Mouse (Mus musculus) left cerebral cortex, postnatal 10 days (tissue): ENCODE results near the gene Tfec. TPM values are rescaled to one million over a fixed set of nuclear protein-coding genes. Genes with fewer than 3 reads are reported as not detected.

Source experiments
- DNase-seq, 2 experiments: peaks; one replicate each; pipeline ENCODE4 v3.0.0; 2021 to 2022; ENCODE audit warnings: low spot score in 2 of 2, mixed read lengths in 1 of 2; ENCODE audit errors: extremely low spot score in 1 of 2
- intact Hi-C: fragments of 180-260 bp; cut with DNase I; formaldehyde crosslinking; loops from one replicate; pipeline ENCODE4 v1.15.1; 2025
- total RNA-seq, 2 experiments: library from RNA; stranded (reverse); gene quantifications; 2 replicates each; pipeline ENCODE4 v1.2.3; 2021

Gene Tfec
- total RNA-seq = under 1 TPM in 1 of 2 experiments, not detected in 1; 0.20 TPM

DNA sequence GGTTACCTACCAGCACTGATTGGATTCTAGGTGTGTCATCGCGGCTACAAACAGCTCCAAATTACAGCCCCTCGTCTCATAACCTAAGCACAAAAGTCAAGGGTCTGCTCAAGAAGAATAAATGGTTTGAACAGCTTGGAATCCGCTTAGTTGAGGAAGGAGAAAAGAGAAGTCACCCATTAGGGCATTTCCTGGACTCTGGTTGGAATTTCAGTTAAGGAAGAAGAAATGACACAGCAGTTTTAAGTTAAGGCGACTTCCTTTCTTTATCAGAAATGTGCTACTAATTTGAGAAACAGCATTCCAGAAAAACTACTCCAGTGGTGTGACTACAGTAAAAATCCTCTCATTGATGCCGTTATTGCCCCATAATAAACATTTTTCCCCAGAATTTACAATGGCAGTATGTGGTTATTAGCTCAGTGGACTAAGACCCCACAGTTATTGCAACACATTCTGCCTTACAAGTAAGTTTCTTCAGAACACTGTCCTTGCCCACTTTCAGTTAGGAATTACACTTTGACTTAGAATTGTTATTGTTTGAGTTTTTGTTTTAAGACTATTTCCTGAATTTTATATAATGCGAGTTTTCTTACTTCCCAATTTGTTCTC lies at the start of gene Tfec:
Gene Tfec (minus strand): TSS at position 191 of the 612 bp plus-strand sequence.
- no peak for DNase-seq
- intact Hi-C loops = no loop called here

DNA sequence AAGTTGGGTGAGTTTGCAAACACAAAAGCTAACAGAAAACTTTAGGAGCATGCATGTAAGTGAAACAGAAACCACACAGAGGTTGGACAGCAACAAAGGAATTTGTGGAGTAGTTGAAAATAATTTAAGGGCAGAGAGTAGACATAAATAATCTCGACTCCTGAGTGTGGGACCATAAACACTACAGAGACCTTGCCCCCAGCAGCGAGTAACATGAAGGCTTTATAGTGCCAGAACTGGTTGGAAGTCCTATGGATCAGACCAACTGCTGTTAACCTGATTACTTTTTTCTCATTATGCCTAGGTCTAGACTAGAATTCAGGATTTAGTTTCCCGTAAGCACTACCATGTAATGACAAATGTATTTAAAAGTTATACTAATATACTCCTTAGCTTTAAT lies 49.6 kb upstream of the Tfec start:
- intact Hi-C loops = no loop called here
- no peak for DNase-seq

DNA sequence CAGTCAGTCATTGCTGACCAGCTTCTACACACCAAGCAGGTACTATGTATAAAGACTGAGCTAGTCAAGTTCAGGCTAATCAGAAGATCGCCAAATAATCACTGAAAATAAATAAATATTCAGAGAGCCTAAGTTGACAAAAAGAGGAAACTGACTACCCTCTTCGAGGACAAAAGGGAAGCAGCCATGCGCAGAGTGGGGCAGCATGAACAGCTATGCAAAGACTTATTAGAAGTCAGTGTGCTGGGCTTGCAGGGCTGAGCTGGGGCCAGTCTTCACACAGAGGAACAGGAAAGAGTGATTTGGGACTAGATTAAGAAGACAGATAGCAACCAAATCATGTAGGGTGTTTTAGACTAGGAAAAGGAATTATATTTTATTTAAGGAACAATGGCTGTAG lies 45.3 kb upstream of the Tfec start:
- intact Hi-C loops = no loop called here
- no peak for DNase-seq

DNA sequence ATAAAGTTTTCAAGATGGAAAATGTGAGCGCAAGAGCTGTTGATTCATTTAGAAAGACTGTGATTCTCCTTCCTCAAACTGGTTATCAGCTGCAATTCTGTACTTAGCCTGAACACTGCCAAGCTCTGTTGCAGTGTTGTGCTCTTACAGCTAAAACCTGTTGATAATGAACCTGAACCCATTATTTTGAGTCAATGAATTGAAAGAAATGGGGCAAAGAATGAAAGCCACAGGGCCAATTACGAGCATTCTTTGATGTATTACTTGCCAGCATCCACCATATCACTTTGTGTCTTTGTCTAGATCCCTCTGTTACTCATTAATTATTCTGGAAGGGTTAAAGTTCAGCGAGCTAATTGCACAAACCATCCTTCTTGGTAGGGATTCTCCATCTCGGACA lies 44.2 kb upstream of the Tfec start:
- intact Hi-C loops = no loop called here
- DNase-seq = no peak

DNA sequence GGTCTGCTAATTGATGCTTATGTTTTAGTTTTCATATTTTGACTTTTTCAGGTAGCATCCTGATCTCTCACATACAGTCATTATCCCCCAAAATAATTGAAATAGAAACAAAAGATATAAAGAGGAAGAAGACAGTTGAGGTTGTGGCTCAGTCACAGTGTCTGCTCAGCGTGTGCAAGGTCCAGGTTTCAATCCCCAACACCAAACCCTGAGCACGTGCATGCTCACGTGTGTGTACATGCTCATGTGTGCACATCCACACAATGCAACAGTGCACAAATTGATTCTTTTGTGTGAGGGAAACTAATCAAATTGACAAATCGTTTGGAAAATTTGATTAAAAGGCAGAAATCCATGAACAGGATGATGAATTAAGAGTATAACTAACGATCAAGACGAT lies 32.8 kb upstream of the Tfec start:
- intact Hi-C loops = no loop called here
- no peak for DNase-seq

DNA sequence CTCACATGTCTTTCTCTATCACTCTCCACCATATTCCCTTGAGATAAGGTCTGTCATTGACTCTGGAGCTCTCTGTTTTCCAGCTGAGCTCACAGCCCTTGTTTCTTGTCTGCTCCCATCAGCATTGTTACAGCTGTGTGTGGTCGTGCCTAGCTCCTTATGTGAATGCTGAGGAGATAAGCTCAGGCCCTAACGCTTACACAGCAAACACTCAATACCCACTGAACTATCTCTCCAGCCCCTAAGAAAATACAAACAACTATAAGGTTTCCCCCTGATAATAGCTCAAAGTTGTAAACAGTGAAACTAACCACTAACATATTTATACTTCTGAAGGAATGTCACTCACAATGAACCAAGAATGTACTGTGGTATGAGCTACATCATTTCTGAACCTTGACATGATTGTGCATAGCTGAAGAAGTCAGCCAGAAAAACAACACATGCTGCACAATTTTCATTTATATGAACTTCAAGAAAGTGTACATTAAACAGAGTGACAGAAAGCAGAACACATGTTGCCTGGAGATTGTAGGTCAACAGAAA lies 21.9 kb upstream of the Tfec start:
- intact Hi-C loops = no loop called here

DNA sequence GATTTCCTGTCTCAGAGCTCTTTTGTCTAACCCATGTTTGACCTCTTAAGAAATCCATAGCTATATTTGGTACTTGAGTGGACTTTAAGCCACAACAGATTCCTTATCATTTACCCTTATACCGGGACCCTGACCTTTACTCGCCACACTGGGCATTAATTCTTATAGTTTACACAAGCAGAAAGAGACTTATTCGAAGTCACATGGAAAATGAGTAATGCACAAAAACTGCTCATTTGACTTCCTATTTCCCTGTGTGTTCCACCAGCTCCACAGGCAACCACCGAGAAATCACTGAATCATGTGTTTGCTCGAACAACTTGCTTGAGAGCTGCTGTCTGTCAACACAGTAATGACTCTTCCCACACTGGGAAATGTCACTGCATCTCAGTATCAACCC lies 6.4 kb downstream of the Tfec start:
- DNase-seq = no peak
- intact Hi-C loops = no loop called here

More for the DNA sequence above, 21.9 kb upstream of the Tfec start:
- no peak for DNase-seq

DNA sequence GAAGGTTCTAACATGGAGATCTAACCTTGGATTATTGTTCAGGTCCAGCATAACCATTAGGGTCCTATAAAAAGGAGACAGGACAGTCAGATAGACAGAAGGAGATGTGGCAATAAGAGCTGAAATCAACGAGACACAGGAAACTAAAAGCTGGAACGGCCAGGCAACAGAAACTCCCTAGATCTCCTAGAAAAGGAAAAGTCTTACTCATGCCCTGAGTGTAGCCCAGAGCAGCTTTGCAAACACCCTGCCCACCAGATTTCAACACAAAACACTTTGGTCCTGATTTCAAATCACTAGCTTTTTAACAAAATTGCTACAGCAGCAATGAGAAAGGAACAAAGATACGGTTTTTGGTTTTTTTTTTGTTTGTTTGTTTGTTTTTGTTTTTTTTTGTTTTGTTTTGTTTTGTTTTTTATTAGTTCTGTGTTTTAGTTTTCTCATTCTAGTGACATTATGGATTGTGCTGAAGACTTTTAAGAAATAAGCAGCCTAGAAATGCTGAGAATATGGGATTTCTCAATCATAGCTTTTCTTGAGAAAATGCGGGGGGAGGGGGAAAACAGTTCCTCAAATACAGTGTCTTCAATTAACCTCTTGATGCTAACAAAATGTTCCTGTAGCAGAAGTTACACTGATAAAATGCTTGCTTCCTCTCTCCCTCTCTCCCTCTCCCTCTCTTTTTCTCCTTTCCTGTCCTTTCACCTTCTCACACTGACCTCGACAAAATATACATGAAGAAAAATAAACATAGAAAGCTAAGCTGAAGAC lies 14.5 kb downstream of the Tfec start:
- intact Hi-C loops = no loop called here
- DNase-seq = no peak

DNA sequence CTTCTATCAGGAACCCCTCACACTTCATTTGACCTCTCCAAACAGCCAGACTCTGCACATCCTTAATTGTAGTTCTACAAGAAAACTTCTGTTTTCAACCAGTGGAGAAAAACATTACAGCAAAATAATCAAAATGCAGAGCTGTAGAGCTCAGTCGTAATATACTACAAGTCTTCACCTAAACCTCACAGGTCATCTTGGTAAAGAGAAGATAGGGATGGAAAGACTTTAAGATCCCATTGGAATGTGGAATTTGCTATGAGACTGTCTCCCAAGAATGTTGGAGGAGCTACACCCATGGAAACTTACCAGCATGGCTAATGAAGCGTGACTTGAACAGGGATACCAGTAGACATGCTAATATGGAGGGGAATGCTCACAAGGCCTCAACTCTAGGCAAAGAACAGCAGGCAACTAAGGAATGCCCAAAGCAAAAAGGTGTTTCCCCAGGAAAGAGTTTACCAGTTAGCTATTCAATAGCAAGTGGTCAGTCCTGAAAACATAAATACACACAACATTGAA lies 24.2 kb downstream of the Tfec start:
- DNase-seq = no peak
- intact Hi-C loops = no loop called here

DNA sequence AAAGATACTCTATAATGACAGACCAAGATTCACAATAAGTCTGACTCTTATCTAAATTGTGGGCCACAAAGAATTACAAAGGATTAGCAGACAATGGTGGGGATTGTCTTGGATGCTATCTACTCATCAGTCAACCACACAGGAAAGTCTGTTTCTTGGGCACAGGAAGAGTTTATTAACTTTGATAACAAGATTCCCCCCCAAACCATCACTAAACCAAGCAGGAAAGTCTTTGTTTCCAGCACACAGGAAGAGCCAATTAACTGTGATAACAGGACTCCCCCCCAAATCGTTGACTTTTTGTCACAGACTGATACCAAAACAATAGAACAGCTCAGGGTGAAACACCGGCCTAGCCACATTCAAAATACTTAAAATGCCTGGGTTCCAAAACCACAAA lies 28.2 kb downstream of the Tfec start:
- intact Hi-C loops = no loop called here
- DNase-seq = no peak

DNA sequence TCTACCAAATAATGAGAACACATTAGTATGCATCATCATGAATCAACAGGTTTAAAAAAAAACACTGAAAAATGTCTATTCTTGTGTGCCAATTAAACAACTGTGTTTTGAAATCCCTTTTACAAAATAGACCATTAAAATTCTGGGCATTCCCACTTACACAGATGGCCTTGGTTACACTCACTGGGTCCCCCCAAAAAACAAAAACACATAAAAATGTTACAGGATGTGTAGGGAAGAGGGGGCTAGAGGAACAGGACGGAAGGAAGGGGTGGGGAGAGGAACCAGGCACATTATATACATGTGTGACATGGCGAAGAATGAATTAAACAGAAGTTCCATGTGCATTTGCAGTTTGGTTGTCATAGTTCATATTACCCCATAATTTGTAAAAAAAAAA lies 29.9 kb downstream of the Tfec start:
- intact Hi-C loops = no loop called here
- DNase-seq = no peak

DNA sequence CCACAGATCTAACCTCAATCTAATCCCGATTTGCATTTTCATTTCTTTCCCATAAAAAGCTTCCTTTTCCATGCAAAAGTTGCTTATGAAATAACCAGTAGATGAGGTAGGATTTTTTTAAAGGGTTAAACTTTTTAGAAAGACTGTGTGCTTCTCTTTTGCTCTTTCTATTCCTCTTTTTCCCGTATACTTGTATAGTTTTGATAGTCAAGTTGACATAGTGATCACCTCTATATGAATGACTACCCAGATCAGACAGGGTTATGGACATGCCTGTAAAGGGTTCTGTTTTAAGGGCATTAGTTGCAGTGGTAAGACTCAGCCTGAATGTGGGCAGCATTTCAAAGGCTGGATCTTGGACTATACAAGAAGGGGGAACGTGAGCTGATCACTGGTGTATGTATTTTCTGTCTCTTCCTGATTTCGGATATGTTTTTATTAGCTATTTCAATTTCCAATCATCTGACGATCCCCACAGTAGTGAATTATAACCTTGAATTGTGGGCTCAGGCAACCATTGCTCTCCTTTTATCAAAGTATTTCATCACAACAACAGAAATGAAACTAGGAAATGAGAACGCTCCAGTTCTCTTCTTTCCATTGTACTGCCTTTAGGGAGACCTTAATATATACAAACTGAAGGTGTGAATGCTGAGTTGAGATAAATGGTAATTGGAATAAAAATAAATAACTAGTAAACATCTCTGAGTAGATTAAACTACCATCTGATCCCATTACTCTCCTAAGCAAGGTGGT lies 35.3 kb downstream of the Tfec start:
- no peak for DNase-seq
- intact Hi-C loops = no loop called here

DNA sequence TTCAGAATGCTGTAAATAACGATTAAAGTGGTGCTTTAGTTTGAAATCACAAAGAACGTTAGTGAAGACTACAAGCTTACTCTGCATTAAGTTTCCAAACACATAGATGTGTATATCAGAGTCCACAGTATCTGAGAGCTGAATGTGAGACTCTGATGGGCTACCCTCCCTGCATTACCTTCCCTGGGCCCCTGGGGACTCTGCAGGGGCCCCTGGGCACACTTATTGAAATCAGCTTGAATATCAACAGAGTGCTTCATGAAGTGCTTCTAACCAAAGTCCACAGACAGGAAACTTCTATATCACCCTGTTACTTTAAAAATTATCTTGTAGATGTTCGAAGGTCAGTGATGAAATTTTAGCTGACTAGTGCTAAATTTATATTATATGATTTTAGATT lies 36.2 kb downstream of the Tfec start:
- intact Hi-C loops = no loop called here
- DNase-seq = no peak

DNA sequence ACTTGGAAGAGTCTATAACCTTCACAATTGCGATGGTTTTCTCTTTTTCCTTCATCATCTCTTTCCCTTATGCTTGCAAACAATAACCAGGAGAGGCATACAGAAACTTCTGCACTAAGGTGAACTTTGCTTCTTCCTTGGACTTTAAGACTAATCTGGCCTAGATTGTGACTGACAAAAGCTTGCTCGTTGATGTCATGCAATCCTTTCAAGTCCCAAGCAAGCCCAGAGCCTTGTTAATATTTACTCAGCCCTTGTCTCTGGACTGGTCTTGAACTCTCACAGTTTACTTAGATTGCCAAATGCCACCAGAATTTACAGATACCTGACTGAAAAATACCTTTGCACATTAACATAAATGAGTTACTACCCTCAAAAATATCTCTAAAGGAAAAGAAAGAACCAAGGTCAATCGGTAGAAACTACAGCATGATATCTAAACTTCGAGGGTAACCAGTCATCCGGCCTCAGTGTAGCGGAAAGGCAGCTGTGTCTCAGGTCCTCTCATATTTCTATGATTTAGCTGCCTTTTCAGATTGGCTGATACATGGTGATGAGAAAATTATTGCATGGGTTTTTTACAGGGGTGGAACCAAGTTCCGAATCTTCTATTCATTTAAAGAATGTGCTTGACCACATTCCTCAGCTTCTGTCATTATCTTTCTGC lies 42.2 kb downstream of the Tfec start:
- intact Hi-C loops = no loop called here
- DNase-seq = no peak

DNA sequence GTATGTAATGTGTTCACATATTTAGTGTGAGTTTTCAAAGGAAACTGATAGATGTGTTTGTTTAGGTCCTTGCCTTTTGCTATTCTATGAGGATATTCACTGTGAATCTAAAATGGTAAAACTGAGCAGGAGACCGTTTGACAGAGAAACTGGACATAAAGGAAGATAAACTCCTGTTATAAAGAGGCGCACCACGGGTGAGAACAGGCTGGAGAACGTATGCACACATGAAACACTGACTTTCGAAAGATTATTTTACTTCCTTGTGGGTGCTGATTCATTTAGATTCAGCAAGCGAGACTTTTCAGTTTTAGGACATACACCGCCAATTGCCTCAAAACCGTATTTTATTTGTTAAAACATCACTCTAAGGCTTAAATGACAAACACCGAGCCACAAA lies 43.3 kb downstream of the Tfec start:
- no peak for DNase-seq
- intact Hi-C loops = no loop called here

DNA sequence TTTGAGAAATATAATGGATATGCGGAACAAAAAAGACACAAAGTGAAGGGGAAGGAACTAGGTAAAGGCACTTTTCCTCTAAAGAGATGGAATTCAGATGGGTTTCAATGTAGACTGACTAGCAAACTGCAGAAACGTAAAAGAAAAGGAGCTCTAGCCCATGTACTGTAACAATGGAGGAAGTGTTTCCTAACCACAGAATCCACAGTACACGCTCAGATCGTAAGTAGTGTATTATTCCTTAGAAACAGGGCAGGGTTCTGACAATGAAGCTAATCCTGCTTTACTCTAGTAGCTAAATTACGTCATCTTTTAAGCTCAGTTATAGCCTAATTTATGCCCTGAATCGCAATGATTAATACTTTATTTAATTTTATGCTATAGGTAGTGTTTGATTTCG lies 51.7 kb downstream of the Tfec start:
- DNase-seq = no peak
- intact Hi-C loops = no loop called here

DNA sequence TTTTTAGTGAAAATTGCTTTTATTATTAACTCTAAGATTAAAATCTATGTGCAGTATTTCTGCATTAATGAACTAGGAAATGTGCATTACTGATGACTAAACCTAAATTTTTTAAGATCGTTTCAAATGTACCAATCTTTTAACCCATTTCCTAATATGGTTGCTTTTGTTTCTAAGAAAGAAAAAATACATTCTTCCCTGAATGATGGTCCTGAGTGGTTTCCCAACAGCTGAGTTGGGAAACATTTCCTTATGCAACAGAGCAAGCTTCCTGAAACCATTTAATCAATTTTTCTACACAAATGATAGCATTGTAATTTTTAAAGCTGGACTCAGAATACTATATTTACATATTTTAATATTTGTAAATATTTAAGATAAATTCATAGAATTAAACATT lies 62.6 kb downstream of the Tfec start:
- DNase-seq = no peak
- intact Hi-C loops = no loop called here

DNA sequence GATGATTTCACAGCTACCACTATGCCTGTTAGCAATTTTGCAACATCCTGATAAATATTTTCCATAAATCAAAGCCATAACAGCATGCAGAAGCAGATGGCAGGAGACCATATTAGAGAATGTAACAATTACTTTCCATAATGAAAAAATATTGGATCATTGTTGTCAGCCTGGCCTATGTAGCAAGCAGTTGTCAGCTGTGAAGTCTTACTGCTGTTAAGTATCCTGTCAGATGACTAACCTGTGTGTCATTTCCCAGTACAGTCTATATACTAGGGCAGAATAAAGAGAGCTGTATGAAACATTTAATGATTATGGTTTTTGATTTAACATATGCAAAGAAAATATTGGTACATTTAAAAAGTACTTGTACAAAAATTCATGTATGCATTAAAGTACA lies 69.9 kb downstream of the Tfec start:
- DNase-seq = no peak
- intact Hi-C loops = no loop called here

DNA sequence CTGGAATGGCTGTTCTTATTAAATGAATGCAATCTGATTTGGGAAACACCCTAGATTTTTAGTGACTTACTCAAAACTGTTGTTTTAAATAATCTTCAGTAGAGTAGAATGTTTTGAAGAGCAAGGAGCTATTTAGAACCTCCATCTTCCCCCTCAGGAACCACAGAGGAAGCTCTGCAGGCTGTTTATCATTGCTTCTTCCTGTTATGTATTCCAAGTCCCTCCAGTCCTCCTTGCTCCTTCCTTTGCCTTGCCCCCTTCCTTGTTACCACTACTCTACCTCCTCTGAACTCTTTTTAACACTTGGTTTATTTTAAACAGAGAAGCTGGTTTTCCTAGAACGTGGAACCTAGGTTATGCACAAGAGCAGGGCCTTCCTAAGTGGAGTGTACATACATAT lies 76.3 kb downstream of the Tfec start:
- DNase-seq = no peak
- intact Hi-C loops = no loop called here
